Mouse (Mus musculus) layer of hippocampus, adult 8-10 months (tissue): ENCODE results near the gene Ccl21a. TPM values are rescaled to one million over a fixed set of nuclear protein-coding genes. Genes with fewer than 3 reads are reported as not detected.
"Not testable (repeated sequence)": the region's sequence is repeated elsewhere in the genome, so short reads cannot be mapped to it uniquely, and the experiment has no call there.

Experiments used
- DNase-seq, 2 experiments: peaks; one replicate each; pipeline ENCODE4 v3.0.0; 2022; ENCODE audit warnings: low spot score in 2 of 2
- total RNA-seq, 4 experiments: library from RNA; stranded (reverse); gene quantifications; 2 replicates each; pipeline ENCODE4 v1.2.4; 2022

Ccl21a gene
- total RNA-seq = not detected

- DNase-seq = not testable (repeated sequence)
Observed at GRCm38 (mm10) chr4:42773893-42774292, at the start of gene Ccl21a. Gene Ccl21a (minus strand): TSS chr4:42773993.

- not testable (repeated sequence) for DNase-seq
Observed at GRCm38 (mm10) chr4:42756477-42756876, 17.3 kb downstream of the Ccl21a start, which contains the start of gene Ccl19. Gene Ccl19 (minus strand): TSS chr4:42756577.

GRCm38 (mm10) chr4:42735245-42735644, 38.5 kb downstream of the Ccl21a start, which contains the start of gene 4930578G10Rik:
Gene 4930578G10Rik (plus strand): TSS chr4:42735545.
- DNase-seq = not testable (repeated sequence)

Other genes with a start within 250 kb of the Ccl21a start
- gene Fam205a2, start 245.8 kb downstream of the Ccl21a start, total RNA-seq = under 1 TPM; 0.14 to 0.61 (median 0.39) TPM
- gene Gm10591, start 161.8 kb downstream of the Ccl21a start, total RNA-seq = not detected
- gene Gm2564, start 144.3 kb downstream of the Ccl21a start, total RNA-seq = 10 to 100 TPM; 10.1 to 14.7 (median 12.6) TPM
- gene Ccl27b, start 118.7 kb downstream of the Ccl21a start, total RNA-seq = 1 to 10 TPM in 1 of 4 experiments, not detected in 3; 1.8 TPM
- gene Il11ra2, start 112.1 kb downstream of the Ccl21a start, total RNA-seq = not detected
- gene 4930578G10Rik, start 38.4 kb downstream of the Ccl21a start, total RNA-seq = 1 to 10 TPM in 2 of 4 experiments, under 1 TPM in 2; 0.77 to 1.9 (median 1.00) TPM
- gene Ccl19, start 17.4 kb downstream of the Ccl21a start, total RNA-seq = 1 to 10 TPM in 2 of 4 experiments, not detected in 2; 1.3 TPM
- not detected for gene Fam205a1, start 79.9 kb upstream of the Ccl21a start, total RNA-seq
- gene Gm12394, start 82.8 kb upstream of the Ccl21a start, total RNA-seq = 1 to 10 TPM in 2 of 4 experiments, under 1 TPM in 2; 0.91 to 1.2 (median 1.1) TPM
- gene Fam205c, start 100.2 kb upstream of the Ccl21a start, total RNA-seq = under 1 TPM in 2 of 4 experiments, not detected in 2; 0.50 to 0.52 TPM
- gene Phf24, start 142.7 kb upstream of the Ccl21a start, total RNA-seq = 100 to 1,000 TPM; 148 to 179 (median 158) TPM
- 100 to 1,000 TPM; 162 to 202 (median 187) TPM for gene Dnajb5, start 175.8 kb upstream of the Ccl21a start, total RNA-seq
- gene 1700022I11Rik, start 195.6 kb upstream of the Ccl21a start, total RNA-seq = not detected
- 100 to 1,000 TPM; 174 to 191 (median 185) TPM for gene Vcp, start 226.5 kb upstream of the Ccl21a start, total RNA-seq
- 10 to 100 TPM; 14.0 to 17.1 (median 15.5) TPM for gene Fancg, start 236.5 kb upstream of the Ccl21a start, total RNA-seq